8 mouse cellular contexts compared by ENCODE assay signal in genomic region chr17:23676473-23677031, GRCm38 (mm10). TPM values are rescaled to one million over a fixed set of nuclear protein-coding genes. Genes with fewer than 3 reads are reported as not detected.
DNase-seq lines count a peak whose midpoint lies in the region; ATAC-seq lines count a peak whose summit lies in the region.

No protein-coding gene starts in this region.

- DNase-seq in kidney, adult 18-20 months = peak; percentile 42
- no peak for DNase-seq in kidney, adult 11 months
- peak; percentile 85 for DNase-seq in adrenal gland, postnatal 10 days
- DNase-seq in forebrain, embryonic 10.5 days (ENCODE audit: extremely low spot score, low spot score) = peak; percentile 46
- DNase-seq in hindbrain, embryonic 10.5 days (ENCODE audit: low spot score) = peak; percentile 47

- no peaks in the 10 kb centered on the region for H3K9me3 ChIP-seq in forebrain, embryonic 10.5 days
- H3K9me3 ChIP-seq in hindbrain, embryonic 10.5 days = no peaks in the 10 kb centered on the region
- H3K9me3 ChIP-seq in liver, embryonic 12.5 days (replicated peaks) = no peaks in the 10 kb centered on the region
- no peaks in the 10 kb centered on the region for H3K9me3 ChIP-seq in neural tube, embryonic 15.5 days (replicated peaks)

- ATAC-seq in liver, embryonic 12.5 days = no peak
- ATAC-seq in neural tube, embryonic 15.5 days (ENCODE audit: low FRiP score) = no peak
- ATAC-seq in inflammation-experienced regulatory T-cells, adult 6 months = no peak

- peak overlapping the region; percentile 67 for H3K27ac ChIP-seq in forebrain, embryonic 10.5 days
- peak overlapping the region; percentile 69 for H3K27ac ChIP-seq in hindbrain, embryonic 10.5 days
- H3K27ac ChIP-seq in liver, embryonic 12.5 days = no peak overlapping the region
- H3K27ac ChIP-seq in neural tube, embryonic 15.5 days (replicated peaks) = no peak overlapping the region

- peak overlapping the region; percentile 65 for H3K4me3 ChIP-seq in forebrain, embryonic 10.5 days
- peak overlapping the region; percentile 60 for H3K4me3 ChIP-seq in hindbrain, embryonic 10.5 days
- peak overlapping the region; percentile 63 for H3K4me3 ChIP-seq in liver, embryonic 12.5 days
- H3K4me3 ChIP-seq in neural tube, embryonic 15.5 days (replicated peaks) = peak overlapping the region; percentile 53

- H3K4me1 ChIP-seq in forebrain, embryonic 10.5 days = peaks cover 66% of the 10 kb centered on the region
- peaks cover 61% of the 10 kb centered on the region for H3K4me1 ChIP-seq in hindbrain, embryonic 10.5 days (replicated peaks)
- H3K4me1 ChIP-seq in liver, embryonic 12.5 days = peaks cover 62% of the 10 kb centered on the region
- H3K4me1 ChIP-seq in neural tube, embryonic 15.5 days = peaks cover 57% of the 10 kb centered on the region

- H3K27me3 ChIP-seq in forebrain, embryonic 10.5 days (ENCODE audit: poor library complexity, severe bottlenecking) = peaks cover 74% of the 10 kb centered on the region
- H3K27me3 ChIP-seq in hindbrain, embryonic 10.5 days (ENCODE audit: insufficient read depth, poor library complexity, severe bottlenecking) = peaks cover 75% of the 10 kb centered on the region
- H3K27me3 ChIP-seq in liver, embryonic 12.5 days (replicated peaks) = peaks cover 70% of the 10 kb centered on the region
- H3K27me3 ChIP-seq in neural tube, embryonic 15.5 days (replicated peaks) = peaks cover 59% of the 10 kb centered on the region

- WGBS in forebrain, embryonic 10.5 days = under 1% methylated on average over 37 of the region's 37 CpGs
- WGBS in hindbrain, embryonic 10.5 days = under 1% methylated on average over 37 of the region's 37 CpGs
- WGBS in liver, embryonic 12.5 days (ENCODE audit: insufficient replicate concordance) = 0% methylated on average over 36 of the region's 37 CpGs
- under 1% methylated on average over 35 of the region's 37 CpGs for WGBS in neural tube, embryonic 15.5 days

- H3K4me2 ChIP-seq in liver, embryonic 12.5 days = peak overlapping the region; percentile 93
- H3K4me2 ChIP-seq in neural tube, embryonic 15.5 days = peak overlapping the region; percentile 95

- no peaks in the 10 kb centered on the region for H3K36me3 ChIP-seq in forebrain, embryonic 10.5 days (replicated peaks)
- H3K36me3 ChIP-seq in hindbrain, embryonic 10.5 days = no peaks in the 10 kb centered on the region
- H3K36me3 ChIP-seq in liver, embryonic 12.5 days = no peaks in the 10 kb centered on the region
- no peaks in the 10 kb centered on the region for H3K36me3 ChIP-seq in neural tube, embryonic 15.5 days

- peak overlapping the region; percentile 69 for H3K9ac ChIP-seq in liver, embryonic 12.5 days
- peak overlapping the region; percentile 57 for H3K9ac ChIP-seq in neural tube, embryonic 15.5 days (replicated peaks)

RNA-seq across cellular contexts. Expression of gene Tnfrsf12a, which starts 0.7 kb away (rescaled TPM):
- total RNA-seq in adrenal gland, postnatal 10 days (2021) = 10 to 100 TPM; 40.4 to 80.3 TPM
- polyA plus RNA-seq in forebrain, embryonic 10.5 days (2016; fragmentation: Nextera tagmentation; extraction: Ambion mirVana) = 3.9 and 4.6 TPM in 2 replicates
- polyA plus RNA-seq in hindbrain, embryonic 10.5 days (2016; fragmentation: Nextera tagmentation; extraction: Ambion mirVana) = 2.7 and 7.1 TPM in 2 replicates
- 7.1 and 7.8 TPM in 2 replicates for polyA plus RNA-seq in liver, embryonic 12.5 days (2016; fragmentation: Nextera tagmentation; extraction: Ambion mirVana)
- polyA plus RNA-seq in neural tube, embryonic 15.5 days (2015; fragmentation: Nextera tagmentation; extraction: Ambion mirVana) = 9.1 and 9.5 TPM in 2 replicates
- 1 to 10 TPM; 3.7 to 6.5 (median 4.6) TPM for polyA plus RNA-seq in inflammation-experienced regulatory T-cells, adult 6 months (2017; shearing (Covaris generic))

RNA-seq across cellular contexts. Expression of gene Cldn6, which starts 2.5 kb away (rescaled TPM):
- under 1 TPM in 1 of 2 experiments, not detected in 1; 0.75 TPM for total RNA-seq in adrenal gland, postnatal 10 days (2021)
- polyA plus RNA-seq in forebrain, embryonic 10.5 days (2016; fragmentation: Nextera tagmentation; extraction: Ambion mirVana) = 28.5 and 32.8 TPM in 2 replicates
- polyA plus RNA-seq in hindbrain, embryonic 10.5 days (2016; fragmentation: Nextera tagmentation; extraction: Ambion mirVana) = 20.8 and 54.2 TPM in 2 replicates
- 0.78 and 2.3 TPM in 2 replicates for polyA plus RNA-seq in liver, embryonic 12.5 days (2016; fragmentation: Nextera tagmentation; extraction: Ambion mirVana)
- 0.14 and 8.5 TPM in 2 replicates for polyA plus RNA-seq in neural tube, embryonic 15.5 days (2015; fragmentation: Nextera tagmentation; extraction: Ambion mirVana)
- polyA plus RNA-seq in inflammation-experienced regulatory T-cells, adult 6 months (2017; shearing (Covaris generic)) = not detected

RNA-seq across cellular contexts. Expression of gene Thoc6, which starts 2.9 kb away (rescaled TPM):
- 10 to 100 TPM; 25.6 to 28.0 TPM for total RNA-seq in adrenal gland, postnatal 10 days (2021)
- polyA plus RNA-seq in forebrain, embryonic 10.5 days (2016; fragmentation: Nextera tagmentation; extraction: Ambion mirVana) = 77.8 and 78.8 TPM in 2 replicates
- polyA plus RNA-seq in hindbrain, embryonic 10.5 days (2016; fragmentation: Nextera tagmentation; extraction: Ambion mirVana) = 72.7 and 80.2 TPM in 2 replicates
- 31.4 and 36.1 TPM in 2 replicates for polyA plus RNA-seq in liver, embryonic 12.5 days (2016; fragmentation: Nextera tagmentation; extraction: Ambion mirVana)
- polyA plus RNA-seq in neural tube, embryonic 15.5 days (2015; fragmentation: Nextera tagmentation; extraction: Ambion mirVana) = 44.1 and 45.1 TPM in 2 replicates
- 10 to 100 TPM; 27.1 to 36.7 (median 27.5) TPM for polyA plus RNA-seq in inflammation-experienced regulatory T-cells, adult 6 months (2017; shearing (Covaris generic))

RNA-seq across cellular contexts. Expression of gene Hcfc1r1, which starts 3.2 kb away (rescaled TPM):
- total RNA-seq in adrenal gland, postnatal 10 days (2021) = 100 to 1,000 TPM; 136 to 169 TPM
- 28.0 and 29.0 TPM in 2 replicates for polyA plus RNA-seq in forebrain, embryonic 10.5 days (2016; fragmentation: Nextera tagmentation; extraction: Ambion mirVana)
- polyA plus RNA-seq in hindbrain, embryonic 10.5 days (2016; fragmentation: Nextera tagmentation; extraction: Ambion mirVana) = 34.0 and 45.4 TPM in 2 replicates
- 23.6 and 25.5 TPM in 2 replicates for polyA plus RNA-seq in liver, embryonic 12.5 days (2016; fragmentation: Nextera tagmentation; extraction: Ambion mirVana)
- polyA plus RNA-seq in neural tube, embryonic 15.5 days (2015; fragmentation: Nextera tagmentation; extraction: Ambion mirVana) = 129 and 149 TPM in 2 replicates
- 10 to 100 TPM; 62.6 to 79.5 (median 70.7) TPM for polyA plus RNA-seq in inflammation-experienced regulatory T-cells, adult 6 months (2017; shearing (Covaris generic))

RNA-seq across cellular contexts. Expression of gene Cldn9, which starts 7.3 kb away (rescaled TPM):
- not detected for total RNA-seq in adrenal gland, postnatal 10 days (2021)
- 7.4 and 10.1 TPM in 2 replicates for polyA plus RNA-seq in forebrain, embryonic 10.5 days (2016; fragmentation: Nextera tagmentation; extraction: Ambion mirVana)
- 6.3 and 13.1 TPM in 2 replicates for polyA plus RNA-seq in hindbrain, embryonic 10.5 days (2016; fragmentation: Nextera tagmentation; extraction: Ambion mirVana)
- polyA plus RNA-seq in liver, embryonic 12.5 days (2016; fragmentation: Nextera tagmentation; extraction: Ambion mirVana) = 0.08 and 0.11 TPM in 2 replicates
- 1.1 TPM in 2 replicates for polyA plus RNA-seq in neural tube, embryonic 15.5 days (2015; fragmentation: Nextera tagmentation; extraction: Ambion mirVana)
- polyA plus RNA-seq in inflammation-experienced regulatory T-cells, adult 6 months (2017; shearing (Covaris generic)) = not detected

Comparison
In these comparisons a context has a peak if more than half of its experiments do, and no peak if none do; other contexts are left out.
1. H3K27ac ChIP-seq: peak in forebrain, embryonic 10.5 days (single experiment) and hindbrain, embryonic 10.5 days (single experiment); none in liver, embryonic 12.5 days (single experiment) and neural tube, embryonic 15.5 days (single experiment).
2. Peak in every context shown above with its lines, with median percentiles within 50 percentile points of each other: H3K4me3 ChIP-seq.